Mouse (Mus musculus) T-helper 1 cell (primary cell): Measurements from ENCODE around the gene Sco1.

Experiments used
- in situ Hi-C: fragments of 300-600 bp; cut with MboI, MseI; formaldehyde crosslinking; loops from one replicate; pipeline ENCODE4 v1.15.1; 2025; ENCODE audit warnings: high pct_unique_total_duplicates

The Sco1 gene

GRCm38 (mm10) chr11:67113381-67113780 lies 60.9 kb downstream of the Sco1 start:
- in situ Hi-C loops: loop anchor here (5.0 to 10.0 kb wide), 2 partner anchors 239 to 551 kb away; no protein-coding TSS in a partner anchor

DNA sequence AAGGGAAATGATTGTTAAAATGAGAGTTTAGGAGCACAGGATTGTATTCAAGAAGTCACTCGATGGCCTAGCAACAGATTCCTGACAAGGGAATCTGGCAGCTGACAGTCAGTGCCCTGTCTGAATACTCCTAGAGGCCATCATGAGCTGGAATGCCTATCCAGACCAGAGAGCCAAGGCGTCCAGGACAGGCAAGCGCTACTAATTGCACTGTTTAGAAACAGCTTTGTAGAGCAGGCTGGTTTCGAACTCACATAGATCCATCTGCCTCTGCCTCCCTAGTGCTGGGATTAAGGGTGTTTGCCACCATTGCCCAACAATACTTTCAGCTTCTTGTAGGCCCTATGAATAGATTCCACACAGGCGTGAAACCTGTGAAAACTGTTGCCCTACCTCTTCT lies 61.8 kb downstream of the Sco1 start:
- in situ Hi-C loops: loop anchor here (5.0 to 10.0 kb wide), 2 partner anchors 238 to 551 kb away; no protein-coding TSS in a partner anchor

DNA sequence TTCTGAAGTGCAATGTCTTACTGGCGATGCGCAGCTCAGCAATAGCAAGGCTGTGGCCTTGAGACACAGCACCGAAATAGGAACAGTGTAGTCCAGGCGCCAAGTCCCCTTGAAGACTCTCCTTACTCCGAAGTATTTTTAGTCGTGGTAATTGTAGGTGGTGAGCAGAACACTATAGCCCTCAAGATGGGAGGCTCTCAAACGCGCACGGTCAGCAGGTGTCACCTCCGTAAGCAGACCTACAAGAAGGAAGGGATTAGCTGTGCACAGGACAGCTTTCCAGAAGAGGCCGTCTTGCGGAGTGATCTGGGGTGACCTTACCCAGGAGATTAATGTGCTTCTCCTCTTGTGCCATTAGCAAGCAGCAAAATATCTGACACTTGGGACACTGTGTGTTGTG lies 62.4 kb downstream of the Sco1 start:
- in situ Hi-C loops: loop anchor here (5.0 to 10.0 kb wide), 2 partner anchors 237 to 550 kb away; no protein-coding TSS in a partner anchor
